Mouse (Mus musculus) lung, postnatal 10 days (tissue): Measurements from ENCODE around the gene Podxl.

Experiments
- DNase-seq: peaks from one replicate; pipeline ENCODE4 v3.0.0; 2021

Gene Podxl

GRCm38 (mm10) chr6:31522478-31522877 lies 41.3 kb downstream of the Podxl start:
- no peak for DNase-seq

- peak; percentile 49 for DNase-seq
Measured at GRCm38 (mm10) chr6:31521491-31522355, 42.1 kb downstream of the Podxl start.

- DNase-seq: no peak
Measured at GRCm38 (mm10) chr6:31520486-31521215, 43.1 kb downstream of the Podxl start.

- DNase-seq: peak; percentile 71
Measured at GRCm38 (mm10) chr6:31519001-31519471, 44.7 kb downstream of the Podxl start.

GRCm38 (mm10) chr6:31518338-31518698 lies 45.5 kb downstream of the Podxl start:
- DNase-seq: peak; percentile 77

GRCm38 (mm10) chr6:31517681-31518337 lies 46.0 kb downstream of the Podxl start:
- DNase-seq: peak; percentile 60

GRCm38 (mm10) chr6:31513726-31514125 lies 50.1 kb downstream of the Podxl start:
- DNase-seq: no peak

GRCm38 (mm10) chr6:31502614-31503013 lies 61.2 kb downstream of the Podxl start:
- DNase-seq: no peak

GRCm38 (mm10) chr6:31500691-31501090 lies 63.1 kb downstream of the Podxl start:
- DNase-seq: no peak

GRCm38 (mm10) chr6:31500260-31500659 lies 63.5 kb downstream of the Podxl start:
- DNase-seq: no peak

GRCm38 (mm10) chr6:31499836-31500235 lies 63.9 kb downstream of the Podxl start:
- DNase-seq: no peak

- DNase-seq: no peak
Measured at GRCm38 (mm10) chr6:31496227-31496626, 67.6 kb downstream of the Podxl start.

GRCm38 (mm10) chr6:31495122-31495731 lies 68.6 kb downstream of the Podxl start:
- DNase-seq: no peak

- DNase-seq: no peak
Measured at GRCm38 (mm10) chr6:31489950-31490349, 73.8 kb downstream of the Podxl start.

GRCm38 (mm10) chr6:31486601-31487000 lies 77.2 kb downstream of the Podxl start:
- no peak for DNase-seq

GRCm38 (mm10) chr6:31480008-31480407 lies 83.8 kb downstream of the Podxl start:
- DNase-seq: no peak

- peak; percentile 26 for DNase-seq
Measured at GRCm38 (mm10) chr6:31478221-31478620, 85.6 kb downstream of the Podxl start.
